Mouse (Mus musculus) CH12.LX (cell line): ENCODE results near the gene Trio. TPM values are rescaled to one million over a fixed set of nuclear protein-coding genes. Genes with fewer than 3 reads are reported as not detected.

Experiments
- DNase-seq: peaks from one replicate; pipeline ENCODE4 v3.0.0-alpha.2; 2013; ENCODE audit errors: extremely low read depth
- H3K27ac ChIP-seq: 2 replicates; pipeline ENCODE4 v1.5.1; 2012; ENCODE audit warnings: low read depth, mild to moderate bottlenecking, control low read depth, moderate library complexity; ENCODE audit not compliant: insufficient read depth
- H3K27me3 ChIP-seq: replicated peaks from 2 replicates; pipeline ENCODE3; 2012; ENCODE audit warnings: inconsistent platforms
- H3K36me3 ChIP-seq, 2 experiments: replicated peaks in 1 of 2; 2 replicates each; pipeline versions ENCODE3 to v1.6.1; 2012; ENCODE audit warnings: inconsistent platforms in 1 of 2, low read length in 1 of 2, mild to moderate bottlenecking in 1 of 2, mixed read lengths in 1 of 2, moderate library complexity in 1 of 2; ENCODE audit not compliant: control insufficient read depth in 1 of 2, insufficient read depth in 1 of 2
- H3K4me1 ChIP-seq, 2 experiments: 2 replicates each; pipeline ENCODE4 v1.6.1; 2012; ENCODE audit warnings: inconsistent platforms in 1 of 2, moderate library complexity in 1 of 2; ENCODE audit not compliant: insufficient read depth in 2 of 2, control insufficient read depth in 1 of 2
- H3K4me2 ChIP-seq: 2 replicates; pipeline ENCODE4 v1.6.1; 2012; ENCODE audit warnings: low read depth, mild to moderate bottlenecking, control low read depth; ENCODE audit not compliant: poor library complexity, insufficient read depth, severe bottlenecking
- H3K4me3 ChIP-seq, 3 experiments: fragments of 150-350 bp in 1 of 3; sonication (generic) in 1 of 3; replicated peaks in 1 of 3; 2 replicates each; pipeline versions ENCODE3 to v1.5.1; 2011 to 2012; ENCODE audit warnings: low read depth in 2 of 3, low read length in 2 of 3, mild to moderate bottlenecking in 2 of 3, moderate library complexity in 2 of 3, control low read depth in 1 of 3, improper control_type of control experiment in 1 of 3, inconsistent platforms in 1 of 3, mixed read lengths in 1 of 3; ENCODE audit not compliant: poor library complexity in 1 of 3
- H3K79me2 ChIP-seq: replicated peaks from 2 replicates; pipeline ENCODE4 v1.6.1; 2012; ENCODE audit warnings: mild to moderate bottlenecking, moderate library complexity; ENCODE audit not compliant: control insufficient read depth, poor library complexity, insufficient read depth, severe bottlenecking; ENCODE audit errors: extremely low read depth
- H3K9ac ChIP-seq: 2 replicates; pipeline ENCODE4 v1.6.1; 2012; ENCODE audit warnings: low read depth, mild to moderate bottlenecking, control low read depth, moderate library complexity; ENCODE audit not compliant: insufficient read depth
- H3K9me3 ChIP-seq: replicated peaks from 2 replicates; pipeline ENCODE3; 2012; ENCODE audit warnings: low read length, inconsistent platforms, mixed read lengths
- BHLHE40 ChIP-seq: IDR thresholded peaks from 2 replicates; pipeline ENCODE4 v1.6.1; 2011; ENCODE audit warnings: mild to moderate bottlenecking, low read depth, low read length, improper control_type of control experiment
- CTCF ChIP-seq, 2 experiments: IDR thresholded peaks in 1 of 2; conservative IDR thresholded peaks in 1 of 2; 2 replicates each; pipeline ENCODE4 v1.5.1; 2011 to 2012; ENCODE audit warnings: low read depth in 2 of 2, low read length in 2 of 2, improper control_type of control experiment in 1 of 2, inconsistent platforms in 1 of 2, mild to moderate bottlenecking in 1 of 2, moderate library complexity in 1 of 2
- IRF4 ChIP-seq: IDR thresholded peaks from 2 replicates; pipeline ENCODE4 v1.6.1; 2014; ENCODE audit warnings: low read depth, mild to moderate bottlenecking, inconsistent platforms, low read length, improper control_type of control experiment
- MAFK ChIP-seq: IDR thresholded peaks from 2 replicates; pipeline ENCODE4 v1.6.1; 2011; ENCODE audit warnings: low read length, improper control_type of control experiment; ENCODE audit not compliant: insufficient replicate concordance
- MXI1 ChIP-seq: IDR thresholded peaks from 2 replicates; pipeline ENCODE4 v1.6.1; 2011; ENCODE audit warnings: mild to moderate bottlenecking, low read depth, low read length, improper control_type of control experiment
- NELFE ChIP-seq: IDR thresholded peaks from 2 replicates; pipeline ENCODE4 v1.6.1; 2011; ENCODE audit warnings: low read depth, low read length, improper control_type of control experiment
- PAX5 ChIP-seq: IDR thresholded peaks from 2 replicates; pipeline ENCODE4 v1.6.1; 2012; ENCODE audit warnings: low read length, inconsistent platforms, mixed read lengths
- POLR2AphosphoS2 ChIP-seq: IDR thresholded peaks from 2 replicates; pipeline ENCODE4 v1.6.1; 2011; ENCODE audit warnings: low read depth, low read length, improper control_type of control experiment
- RAD21 ChIP-seq: IDR thresholded peaks from 2 replicates; pipeline ENCODE4 v1.6.1; 2011; ENCODE audit warnings: low read depth, mild to moderate bottlenecking, low read length, improper control_type of control experiment, moderate library complexity
- SIN3A ChIP-seq: IDR thresholded peaks from 2 replicates; pipeline ENCODE4 v1.6.1; 2012; ENCODE audit warnings: low read length, improper control_type of control experiment, inconsistent platforms
- TBP ChIP-seq: conservative IDR thresholded peaks from 2 replicates; pipeline ENCODE4 v1.6.1; 2011; ENCODE audit warnings: low read depth, low read length, improper control_type of control experiment
- UBTF ChIP-seq: IDR thresholded peaks from 2 replicates; pipeline ENCODE4 v1.6.1; 2012; ENCODE audit warnings: low read depth, mild to moderate bottlenecking, inconsistent platforms, low read length, improper control_type of control experiment, moderate library complexity
- USF1 ChIP-seq: IDR thresholded peaks from 2 replicates; pipeline ENCODE4 v1.6.1; 2014; ENCODE audit warnings: low read depth, mild to moderate bottlenecking, inconsistent platforms, low read length, improper control_type of control experiment
- ZC3H11A ChIP-seq: IDR thresholded peaks from 2 replicates; pipeline ENCODE4 v1.6.1; 2012; ENCODE audit warnings: low read depth, mild to moderate bottlenecking, inconsistent platforms, low read length, improper control_type of control experiment
- ZNF384 ChIP-seq: IDR thresholded peaks from 2 replicates; pipeline ENCODE4 v1.6.1; 2012; ENCODE audit warnings: low read depth, low read length, improper control_type of control experiment, inconsistent platforms
- dilution Hi-C: fragments of 300-500 bp; cut with MboI; formaldehyde crosslinking; loops from 2 replicates; pipeline ENCODE4 v1.14.3; 2020; ENCODE audit warnings: low sequenced_read_pairs; ENCODE audit not compliant: extremely low pct_unique_long_range_greater_than_20kb, extremely low pct_ligation_motif_present
- in situ Hi-C: fragments of 300-500 bp; cut with MboI; formaldehyde crosslinking; loops from 3 replicates; pipeline ENCODE4 v1.14.3; 2019; ENCODE audit warnings: low sequenced_read_pairs, low pct_ligation_motif_present, low pct_unique_long_range_greater_than_20kb, mixed read lengths
- polyA plus RNA-seq: library from polyadenylated mRNA; unstranded; fragments of >175 nt; gene quantifications from 2 replicates; pipeline ENCODE4 v1.2.1, GENCODE M21; 2012; ENCODE audit warnings: low read depth; ENCODE audit not compliant: insufficient read length
- total RNA-seq, 2 experiments: library from RNA; depleted of rRNA; stranded (reverse); fragments of 300-350 nt in 1 of 2; fragments of >200 nt in 1 of 2; gene quantifications; 2 replicates each; pipeline ENCODE4 v1.2.3; 2012 to 2014

Trio gene
- total and polyA plus RNA-seq, 3 experiments = 3.9 to 17.5 (median 4.3) TPM

DNA sequence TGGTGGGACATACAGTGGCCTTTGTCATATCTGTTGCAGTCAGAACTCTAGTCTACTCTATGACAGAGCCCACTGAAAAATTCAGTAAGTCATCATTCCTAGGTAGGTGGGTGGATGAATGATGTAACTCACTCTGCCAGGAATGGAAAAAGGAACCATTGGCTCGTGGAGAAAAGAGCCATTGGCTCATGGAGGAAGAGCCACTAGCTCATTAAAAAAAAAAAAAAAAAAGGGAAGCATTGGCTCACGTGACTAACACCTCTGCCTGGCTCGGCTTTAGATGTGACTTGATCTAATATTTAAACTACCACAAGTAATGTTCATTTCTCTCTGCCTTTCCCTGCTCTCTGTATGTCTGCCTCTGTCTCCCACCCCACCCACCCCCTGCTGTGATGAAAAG, 317.1 kb downstream of the Trio start:
- Histone ChIP-seq H3K9ac (no peak overlapping the region), H3K4me1 (peaks cover 0 to 15% of the 10 kb centered on the region in 2 experiments; a peak in 2 of 4 replicates), H3K27ac (no peak overlapping the region), H3K27me3 (no peaks in the 10 kb centered on the region), H3K9me3 (no peaks in the 10 kb centered on the region), H3K79me2 (no peaks in the 10 kb centered on the region), H3K36me3 (no peaks in the 10 kb centered on the region), H3K4me3 (no peak overlapping the region), H3K4me2 (no peak overlapping the region)
- DNase-seq = no peak
- TF ChIP-seq USF1 (peak; percentile 7; the same call in 1 of the 2 replicates), BHLHE40 (peak; percentile 38), POLR2AphosphoS2 (no peak), ZNF384 (peak; percentile 78)
- in situ Hi-C loops = no loop called here
- dilution Hi-C loops = no loop called here

GRCm38 (mm10) chr15:27702972-27703313, 322.7 kb downstream of the Trio start:
- Histone ChIP-seq H3K79me2 (no peaks in the 10 kb centered on the region), H3K9me3 (no peaks in the 10 kb centered on the region), H3K9ac (no peak overlapping the region), H3K36me3 (no peaks in the 10 kb centered on the region), H3K4me1 (peaks cover 4 to 25% of the 10 kb centered on the region in 2 experiments; a peak in 3 of 4 replicates), H3K4me3 (no peak overlapping the region), H3K27me3 (no peaks in the 10 kb centered on the region)
- DNase-seq = no peak
- TF ChIP-seq MXI1 (no peak), PAX5 (no peak), CTCF (conservative IDR thresholded peaks at IDR 0.05 in 1 of 2, IDR thresholded peaks at IDR 0.05 in 1 of 2; ENCODE audit: low read depth in 2 of 2, low read length in 2 of 2) (no peak), SIN3A (no peak), UBTF (no peak)
- TF ChIP-seq, all 38 proteins: peak for 0
- no peak overlapping the region for H3K27ac ChIP-seq
- in situ Hi-C loops = no loop called here
- H3K4me2 ChIP-seq = no peak overlapping the region
- dilution Hi-C loops = no loop called here

DNA sequence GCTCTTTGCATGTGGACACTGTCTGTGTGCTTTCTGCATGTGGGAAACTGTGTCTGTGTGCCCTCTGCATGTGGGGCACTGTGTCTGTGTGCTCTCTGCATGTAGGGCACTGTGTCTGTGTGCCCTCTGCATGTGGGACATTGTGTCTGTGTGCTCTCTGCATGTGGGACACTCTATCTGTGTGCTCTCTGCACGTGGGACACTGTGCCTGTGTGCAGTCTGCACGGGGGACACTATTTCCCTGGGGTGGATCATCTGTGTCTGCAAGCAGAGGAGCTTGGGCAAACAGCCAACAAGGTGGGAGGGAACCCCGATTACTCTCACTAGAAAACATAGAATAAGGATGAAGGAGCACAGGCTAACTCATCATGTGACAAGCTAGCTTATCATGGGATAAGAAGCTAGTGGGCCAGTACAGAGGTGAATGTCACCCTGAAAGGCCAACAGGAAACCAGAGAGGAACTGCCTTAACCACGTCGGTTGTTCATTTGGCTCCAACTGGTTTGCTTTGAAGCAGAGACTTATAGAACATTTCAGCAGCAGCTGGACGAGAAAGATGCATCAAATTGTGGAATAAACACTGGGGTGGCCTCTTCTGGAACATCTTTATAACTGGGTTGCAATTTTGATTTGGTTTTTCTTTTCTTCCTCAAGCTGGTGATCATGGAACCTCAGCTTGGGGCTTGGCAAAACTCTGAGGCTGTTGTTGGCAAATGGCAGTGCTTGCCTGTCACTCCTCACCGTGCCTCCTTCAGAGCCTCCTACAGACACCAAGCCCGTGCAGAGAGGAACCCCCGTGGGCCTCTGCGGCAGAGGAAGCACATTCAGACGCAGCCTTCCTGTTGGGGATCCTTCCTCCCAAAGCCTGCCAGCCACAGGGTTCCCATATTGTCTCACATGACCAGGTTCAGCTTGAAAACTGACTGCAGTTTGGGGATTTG, 323.3 kb downstream of the Trio start:
- DNase-seq = no peak
- Histone ChIP-seq H3K9ac (no peak overlapping the region), H3K4me2 (no peak overlapping the region), H3K27ac (no peak overlapping the region), H3K36me3 (no peaks in the 10 kb centered on the region), H3K4me3 (no peak overlapping the region), H3K9me3 (no peaks in the 10 kb centered on the region), H3K27me3 (no peaks in the 10 kb centered on the region), H3K79me2 (no peaks in the 10 kb centered on the region), H3K4me1 (peaks cover 4 to 25% of the 10 kb centered on the region in 2 experiments; a peak in 3 of 4 replicates)
- no peak for TF ChIP-seq IRF4
- TF ChIP-seq SIN3A = no peak
- TF ChIP-seq NELFE = no peak
- no peak for TF ChIP-seq TBP
- TF ChIP-seq ZC3H11A = no peak
- TF ChIP-seq MAFK = no peak
- no peak for TF ChIP-seq RAD21
- in situ Hi-C loops = no loop called here
- dilution Hi-C loops = no loop called here
